Mouse (Mus musculus): Measurements from ENCODE around the gene Fbxo31.

Gene Fbxo31

DNA sequence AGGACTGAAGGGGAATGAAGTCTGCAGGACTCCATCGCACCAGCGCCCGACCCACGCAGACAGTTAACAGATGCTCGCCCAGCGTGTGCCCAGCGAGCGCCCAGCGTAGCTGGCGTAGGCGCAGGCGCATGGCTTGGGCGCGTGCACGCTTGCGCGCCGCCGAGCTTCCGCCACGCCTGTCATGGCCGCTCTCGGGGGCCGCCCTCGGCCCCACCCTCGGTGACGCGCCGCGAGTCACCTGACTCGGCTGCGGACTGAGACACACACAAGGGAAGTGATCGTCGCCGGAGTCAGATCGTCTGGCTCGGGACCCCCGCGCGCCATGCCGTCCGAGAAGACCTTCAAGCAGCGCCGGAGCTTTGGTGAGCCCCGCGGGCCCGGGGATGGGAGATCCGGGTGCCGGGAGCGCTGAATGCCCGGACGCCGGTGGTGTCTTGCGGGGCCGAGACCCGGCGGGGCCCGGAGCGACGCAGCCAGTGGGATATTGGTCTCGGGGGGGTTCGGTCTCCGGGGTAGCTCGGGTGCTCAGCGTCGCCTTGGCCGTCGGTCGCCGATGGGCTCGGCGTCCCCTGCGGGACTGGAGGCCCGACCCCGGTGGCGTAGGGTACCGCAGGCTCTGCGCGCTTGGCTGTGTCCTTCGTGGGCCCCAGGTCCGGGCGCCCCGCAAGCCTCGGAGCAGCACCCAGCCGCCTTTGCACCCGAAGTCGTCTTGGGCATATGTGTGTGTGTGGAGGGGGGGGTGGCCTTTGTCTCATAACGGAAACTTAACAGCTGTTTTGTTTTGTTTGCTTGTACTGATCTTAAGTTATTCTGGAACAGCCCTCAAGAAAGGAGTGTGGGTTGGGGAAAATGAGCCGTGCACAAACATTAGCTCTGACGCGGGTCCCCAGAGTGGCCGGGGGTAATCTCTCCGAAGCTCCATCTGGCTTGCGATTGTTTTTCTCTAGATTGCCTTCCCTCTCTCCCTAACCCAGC lies 11.9 kb upstream of the Fbxo31 start, which contains the start of gene Map1lc3b:
TSS of gene Map1lc3b (plus strand) at position 159 of the 975 bp plus-strand sequence.
- in situ Hi-C loops (cut with MseI, MboI), result loop anchor here in 1 of 2 experiments (10.0 kb wide), 1 partner anchor 46 kb away; the partner anchor contains the start of gene 1700018B08Rik

GRCm38 (mm10) chr8:121589205-121589726 lies 10.7 kb upstream of the Fbxo31 start:
- in situ Hi-C loops (cut with MseI, MboI), result no loop called here

DNA sequence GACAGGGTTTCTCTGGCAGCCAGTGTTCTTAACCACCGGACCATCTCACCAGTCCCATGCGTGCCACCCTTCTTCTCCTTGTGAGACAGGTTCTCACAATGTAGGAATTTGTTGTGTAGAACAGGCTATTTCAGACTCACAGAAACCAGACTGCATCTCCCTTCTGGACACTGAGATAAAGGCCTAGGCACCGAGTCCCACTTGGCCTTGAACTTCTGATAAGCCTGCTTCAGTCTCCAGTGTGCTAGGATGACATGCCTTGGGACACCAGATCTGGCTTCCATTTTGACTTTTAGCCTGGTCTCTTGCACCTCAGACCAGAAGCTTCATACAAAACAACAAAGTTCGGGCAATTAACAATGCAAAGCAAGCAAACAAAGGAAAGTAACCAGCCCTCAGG lies 10.1 kb upstream of the Fbxo31 start:
- in situ Hi-C loops (cut with MseI, MboI), result no loop called here

- in situ Hi-C loops (cut with MseI, MboI), result no loop called here
Observed at GRCm38 (mm10) chr8:121585159-121585825, 6.7 kb upstream of the Fbxo31 start.

DNA sequence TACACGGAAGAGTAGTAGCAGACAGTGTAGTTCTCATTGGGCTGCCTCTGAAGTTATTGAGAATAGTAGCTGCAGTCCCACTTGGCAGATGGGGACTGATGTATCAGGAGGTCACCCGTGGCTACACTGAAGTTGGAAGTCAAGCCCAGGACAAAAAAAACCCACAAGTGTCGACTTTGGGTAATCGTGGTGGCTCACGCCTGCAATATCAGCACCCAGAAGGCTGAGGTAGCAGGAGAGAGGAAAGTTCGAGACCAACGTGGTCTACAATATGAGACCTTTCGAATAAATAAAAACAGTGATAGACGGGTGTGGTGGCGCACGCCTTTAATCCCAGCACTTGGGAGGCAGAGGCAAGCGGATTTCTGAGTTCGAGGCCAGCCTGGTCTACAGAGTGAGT lies 6.1 kb upstream of the Fbxo31 start:
- in situ Hi-C loops (cut with MseI, MboI), result no loop called here

DNA sequence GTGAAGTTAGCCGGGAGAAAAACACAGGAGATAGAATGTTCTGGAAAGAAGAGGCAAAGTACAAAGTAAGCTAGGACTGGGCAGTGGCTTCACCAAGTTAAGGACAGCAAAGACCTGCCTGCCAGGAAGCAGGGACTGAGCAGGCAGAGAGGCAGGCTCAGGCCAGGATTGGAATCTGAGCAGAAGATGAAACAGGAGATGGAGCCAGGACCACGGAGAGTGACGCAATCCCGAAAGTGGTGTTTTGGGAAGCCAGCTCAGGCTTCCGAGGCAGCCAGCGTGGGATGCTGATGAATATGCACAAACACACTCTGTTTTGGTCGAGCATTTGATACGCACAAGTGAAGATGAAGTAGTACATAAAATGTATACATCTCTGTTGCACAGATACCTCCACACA lies 5.0 kb upstream of the Fbxo31 start:
- in situ Hi-C loops (cut with MseI, MboI), result no loop called here

- in situ Hi-C loops (cut with MseI, MboI), result no loop called here
Observed at GRCm38 (mm10) chr8:121580465-121580864, 1.9 kb upstream of the Fbxo31 start.

- in situ Hi-C loops (cut with MseI, MboI), result no loop called here
Observed at GRCm38 (mm10) chr8:121577751-121578675, 593 bp downstream of the Fbxo31 start.

GRCm38 (mm10) chr8:121575661-121576060 lies 2.9 kb downstream of the Fbxo31 start:
- in situ Hi-C loops (cut with MseI, MboI), result no loop called here

- in situ Hi-C loops (cut with MseI, MboI), result no loop called here
Observed at GRCm38 (mm10) chr8:121573275-121573674, 5.3 kb downstream of the Fbxo31 start.

DNA sequence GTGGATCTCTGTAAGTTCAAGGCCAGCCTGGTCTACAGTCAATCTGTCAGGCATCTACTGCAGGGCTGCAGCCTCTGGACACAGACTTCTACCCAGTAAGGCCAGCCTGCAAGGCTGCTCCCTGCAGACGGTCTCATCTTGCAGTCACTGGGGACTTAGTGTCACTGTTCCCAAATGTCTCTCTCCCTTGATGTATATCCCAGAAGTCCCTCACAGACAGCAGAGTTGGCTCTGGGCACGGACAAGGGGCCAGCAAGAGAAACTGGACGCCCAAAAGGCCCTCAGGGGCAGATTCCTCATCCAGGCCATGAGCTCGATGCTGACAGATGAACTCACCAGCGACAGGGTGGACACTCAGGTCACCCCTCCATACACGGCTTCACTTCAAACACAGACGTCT lies 6.5 kb downstream of the Fbxo31 start:
- in situ Hi-C loops (cut with MseI, MboI), result no loop called here

DNA sequence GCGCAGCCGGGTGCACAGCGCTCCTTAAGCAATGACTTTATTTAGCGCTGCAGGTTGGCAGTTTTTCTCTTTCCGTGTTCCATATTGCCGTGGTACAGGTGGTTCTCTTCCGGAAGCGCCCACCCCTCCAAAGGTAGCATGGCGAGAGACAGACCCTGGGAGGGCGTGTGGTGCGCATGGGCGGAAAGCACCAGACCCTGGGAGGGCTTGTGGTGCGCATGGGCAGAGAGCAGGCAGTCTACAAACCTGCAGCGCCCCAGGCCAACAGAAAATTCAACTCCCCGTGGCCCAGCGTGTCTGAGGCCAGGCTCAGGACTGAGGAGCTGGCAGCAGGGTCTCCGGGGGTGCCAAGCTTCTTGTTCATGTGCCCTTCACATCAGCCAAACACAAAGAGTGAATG lies 7.8 kb downstream of the Fbxo31 start:
- in situ Hi-C loops (cut with MseI, MboI), result no loop called here

DNA sequence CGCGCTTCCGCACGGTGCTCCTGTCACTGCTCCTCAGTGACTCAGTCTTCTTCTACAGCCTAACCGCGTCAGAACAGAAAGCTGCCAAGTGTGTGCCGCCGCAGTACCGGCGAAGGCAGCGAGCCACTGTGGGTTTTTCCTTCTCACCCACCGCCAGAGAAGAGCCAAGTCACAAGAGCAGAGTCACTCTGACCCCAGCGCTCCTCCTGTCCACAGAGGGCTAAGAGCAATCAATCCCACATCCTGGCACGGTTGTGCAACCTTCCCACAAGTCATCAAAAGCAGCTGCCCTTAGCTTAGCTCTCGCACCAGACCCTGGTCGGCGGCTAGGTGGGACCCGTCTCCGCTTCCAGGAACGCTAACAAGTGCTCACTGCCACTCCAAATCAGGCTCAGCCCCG lies 8.3 kb downstream of the Fbxo31 start:
- in situ Hi-C loops (cut with MseI, MboI), result no loop called here

DNA sequence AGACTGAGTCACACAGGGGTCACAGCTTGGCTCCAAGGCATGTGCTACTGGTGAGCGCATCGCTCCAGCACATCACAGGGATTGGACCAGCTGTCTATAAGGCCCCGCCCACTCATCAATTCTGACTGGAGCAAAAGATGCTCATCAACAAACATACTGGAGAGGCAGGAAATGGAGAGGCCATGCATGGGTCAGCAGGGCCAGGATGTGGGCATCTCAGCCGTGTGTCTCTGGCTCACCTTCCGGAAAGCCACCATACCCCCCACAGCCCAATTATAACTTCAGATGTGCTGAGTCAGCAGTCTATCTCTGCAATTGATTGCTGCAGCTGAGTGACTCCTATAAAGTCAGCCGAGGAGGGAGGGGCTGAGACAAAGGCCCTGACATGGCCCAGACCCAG lies 10.3 kb downstream of the Fbxo31 start:
- in situ Hi-C loops (cut with MseI, MboI), result no loop called here

DNA sequence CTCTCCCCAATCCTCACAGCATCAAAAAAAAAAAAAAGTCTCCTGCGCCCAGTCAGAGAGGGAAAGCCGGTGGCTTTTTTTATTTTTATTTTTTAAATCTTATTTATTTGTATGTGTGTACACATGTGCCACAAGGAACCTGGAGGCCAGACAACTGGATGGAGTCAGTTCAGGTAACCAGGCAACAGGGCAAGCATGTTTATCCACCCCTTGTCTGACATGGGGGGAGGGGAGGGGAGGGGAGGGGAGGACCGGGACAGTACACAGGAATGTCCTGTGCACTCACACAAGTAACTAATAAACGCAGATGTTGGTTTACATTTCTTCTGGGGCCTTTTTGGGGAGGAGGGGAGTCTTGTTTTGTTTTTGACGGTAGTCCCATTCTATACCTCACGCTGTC lies 14.9 kb downstream of the Fbxo31 start:
- in situ Hi-C loops (cut with MseI, MboI), result no loop called here

- in situ Hi-C loops (cut with MseI, MboI), result no loop called here
Observed at GRCm38 (mm10) chr8:121562941-121563351, 15.7 kb downstream of the Fbxo31 start.

DNA sequence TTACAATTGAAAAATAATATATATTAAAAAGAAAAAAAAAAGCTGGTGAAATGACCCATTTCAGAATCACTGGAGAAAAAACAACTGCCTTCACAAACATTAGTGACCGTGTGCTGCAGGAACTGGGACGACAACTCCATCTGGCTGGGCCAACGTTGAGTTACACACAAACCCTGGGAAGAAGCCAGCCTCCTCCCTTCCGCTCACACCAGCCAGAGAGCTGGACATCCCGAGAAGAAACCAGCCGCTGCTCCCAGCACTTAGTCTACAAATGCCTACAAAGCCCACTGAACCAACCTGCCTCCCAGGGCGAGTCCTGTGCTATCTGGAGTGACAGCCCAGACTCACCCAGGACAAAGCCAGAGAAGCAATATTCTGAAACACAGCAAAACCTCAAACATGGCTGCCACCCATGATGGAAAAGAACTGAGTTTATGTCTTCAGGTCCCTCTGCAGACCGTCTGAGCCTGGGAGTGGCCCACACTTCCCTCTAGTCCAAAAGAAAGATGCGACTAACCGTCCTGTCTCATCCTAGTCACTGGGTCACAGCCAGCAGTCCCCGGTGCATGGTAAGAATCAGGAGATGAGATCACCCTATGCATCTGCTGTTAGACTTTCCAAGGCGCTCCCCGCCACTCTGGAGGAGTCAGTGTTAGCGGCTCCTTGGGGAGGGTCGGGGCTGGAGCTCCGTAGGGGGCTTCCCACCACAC lies 16.8 kb downstream of the Fbxo31 start:
- in situ Hi-C loops (cut with MseI, MboI), result no loop called here

- in situ Hi-C loops (cut with MseI, MboI), result no loop called here
Observed at GRCm38 (mm10) chr8:121560432-121561100, 18.0 kb downstream of the Fbxo31 start.

- in situ Hi-C loops (cut with MseI, MboI), result no loop called here
Observed at GRCm38 (mm10) chr8:121559801-121560200, 18.8 kb downstream of the Fbxo31 start.

- in situ Hi-C loops (cut with MseI, MboI), result no loop called here
Observed at GRCm38 (mm10) chr8:121558538-121558937, 20.1 kb downstream of the Fbxo31 start.
